Mouse (Mus musculus): ENCODE data around the gene Ggt5. TPM values are rescaled to one million over a fixed set of nuclear protein-coding genes. Genes with fewer than 3 reads are reported as not detected.

Ggt5 gene
- total RNA-seq, 2 experiments from 2014 or later: 5.8 to 7.0 TPM

- DNase-seq: no peak
These were observed 20.7 kb upstream of the Ggt5 start for GRCm38 (mm10) chr10:75568441-75568840.

GRCm38 (mm10) chr10:75568851-75569250 is 20.3 kb upstream of the Ggt5 start:
- DNase-seq: no peak

- no peak for DNase-seq
These were observed 18.0 kb upstream of the Ggt5 start for GRCm38 (mm10) chr10:75570981-75571657.

- no peak for DNase-seq
These were observed 17.2 kb upstream of the Ggt5 start for GRCm38 (mm10) chr10:75571937-75572336.

GRCm38 (mm10) chr10:75573181-75573580 is 16.0 kb upstream of the Ggt5 start:
- DNase-seq: no peak

- no peak for DNase-seq
These were observed 15.2 kb upstream of the Ggt5 start for GRCm38 (mm10) chr10:75573965-75574364.

- DNase-seq: no peak
These were observed 10.0 kb upstream of the Ggt5 start for GRCm38 (mm10) chr10:75579129-75579528.

GRCm38 (mm10) chr10:75585876-75586552 is 3.1 kb upstream of the Ggt5 start:
- DNase-seq: peak; percentile 94

- no peak for DNase-seq
These were observed 2.6 kb upstream of the Ggt5 start for GRCm38 (mm10) chr10:75586553-75586879.

GRCm38 (mm10) chr10:75587781-75588180 is 1.4 kb upstream of the Ggt5 start:
- no peak for DNase-seq

GRCm38 (mm10) chr10:75588336-75588735 is 804 bp upstream of the Ggt5 start:
- no peak for DNase-seq

GRCm38 (mm10) chr10:75589651-75590050 is 511 bp downstream of the Ggt5 start:
- peak; percentile 24 for DNase-seq

- DNase-seq: no peak
These were observed 2.2 kb downstream of the Ggt5 start for GRCm38 (mm10) chr10:75591211-75591894.

GRCm38 (mm10) chr10:75592585-75592984 is 3.4 kb downstream of the Ggt5 start:
- DNase-seq: no peak

GRCm38 (mm10) chr10:75595981-75596380 is 6.8 kb downstream of the Ggt5 start:
- DNase-seq: peak; percentile 66

- no peak for DNase-seq
These were observed 11.1 kb downstream of the Ggt5 start for GRCm38 (mm10) chr10:75600189-75600730.

- no peak for DNase-seq
These were observed 16.2 kb downstream of the Ggt5 start for GRCm38 (mm10) chr10:75605162-75605846.

- no peak for DNase-seq
These were observed 18.1 kb downstream of the Ggt5 start for GRCm38 (mm10) chr10:75607253-75607652.

GRCm38 (mm10) chr10:75608975-75609374 is 19.8 kb downstream of the Ggt5 start:
- no peak for DNase-seq

- DNase-seq: no peak
These were observed 21.3 kb downstream of the Ggt5 start for GRCm38 (mm10) chr10:75610486-75610885.

- DNase-seq: no peak
These were observed 26.9 kb downstream of the Ggt5 start for GRCm38 (mm10) chr10:75616044-75616443.

GRCm38 (mm10) chr10:75620818-75621217 is 31.7 kb downstream of the Ggt5 start:
- no peak for DNase-seq

- DNase-seq: no peak
These were observed 36.8 kb downstream of the Ggt5 start for GRCm38 (mm10) chr10:75625920-75626319.
